Mouse (Mus musculus) kidney, postnatal 10 days (tissue): ENCODE measurements around the gene Zfp523.
"Not testable (repeated sequence)": the region's sequence is repeated elsewhere in the genome, so short reads cannot be mapped to it uniquely, and the experiment has no call there.

Source experiments
- DNase-seq: peaks from one replicate; pipeline ENCODE4 v3.0.0; 2021; ENCODE audit warnings: mixed read lengths

The Zfp523 gene

GRCm38 (mm10) chr17:28212391-28212790 is 35.5 kb downstream of the Zfp523 start:
- DNase-seq = no peak

- DNase-seq = no peak
Observed at GRCm38 (mm10) chr17:28213236-28213635, 36.3 kb downstream of the Zfp523 start.

GRCm38 (mm10) chr17:28216791-28217190 is 39.9 kb downstream of the Zfp523 start:
- no peak for DNase-seq

- DNase-seq = no peak
Observed at GRCm38 (mm10) chr17:28217721-28218649, 41.1 kb downstream of the Zfp523 start.

- DNase-seq = not testable (repeated sequence)
Observed at GRCm38 (mm10) chr17:28222463-28222862, 45.5 kb downstream of the Zfp523 start.

GRCm38 (mm10) chr17:28223561-28224391 is 46.8 kb downstream of the Zfp523 start:
- peak; percentile 97 for DNase-seq

- DNase-seq = no peak
Observed at GRCm38 (mm10) chr17:28224615-28225014, 47.7 kb downstream of the Zfp523 start.

- DNase-seq = peak; percentile 97
Observed at GRCm38 (mm10) chr17:28226014-28226413, 49.1 kb downstream of the Zfp523 start.

- no peak for DNase-seq
Observed at GRCm38 (mm10) chr17:28230486-28230885, 53.6 kb downstream of the Zfp523 start.

GRCm38 (mm10) chr17:28231026-28231736 is 54.3 kb downstream of the Zfp523 start:
- DNase-seq = no peak

GRCm38 (mm10) chr17:28232475-28233060 is 55.6 kb downstream of the Zfp523 start, which contains the start of gene Ppard:
TSS of gene Ppard (plus strand) at chr17:28232700.
- peak; percentile 100 for DNase-seq

- peak; percentile 71 for DNase-seq
Observed at GRCm38 (mm10) chr17:28233091-28233731, 56.3 kb downstream of the Zfp523 start.

GRCm38 (mm10) chr17:28234641-28235040 is 57.7 kb downstream of the Zfp523 start:
- no peak for DNase-seq

GRCm38 (mm10) chr17:28235982-28236635 is 59.2 kb downstream of the Zfp523 start:
- DNase-seq = no peak

- no peak for DNase-seq
Observed at GRCm38 (mm10) chr17:28236636-28237015, 59.7 kb downstream of the Zfp523 start.

- DNase-seq = no peak
Observed at GRCm38 (mm10) chr17:28237362-28237761, 60.4 kb downstream of the Zfp523 start.

GRCm38 (mm10) chr17:28237874-28238273 is 60.9 kb downstream of the Zfp523 start:
- no peak for DNase-seq

- DNase-seq = no peak
Observed at GRCm38 (mm10) chr17:28240846-28241245, 63.9 kb downstream of the Zfp523 start.

GRCm38 (mm10) chr17:28242296-28242695 is 65.4 kb downstream of the Zfp523 start:
- peak; percentile 52 for DNase-seq

GRCm38 (mm10) chr17:28244214-28244613 is 67.3 kb downstream of the Zfp523 start:
- no peak for DNase-seq

GRCm38 (mm10) chr17:28244714-28245113 is 67.8 kb downstream of the Zfp523 start:
- no peak for DNase-seq
